Mouse (Mus musculus) heart, postnatal 0 days (tissue): ENCODE measurements around the gene Abcg2. TPM values are rescaled to one million over a fixed set of nuclear protein-coding genes. Genes with fewer than 3 reads are reported as not detected.
"Not testable (repeated sequence)": the region's sequence is repeated elsewhere in the genome, so short reads cannot be mapped to it uniquely, and the experiment has no call there.

Source experiments
- ATAC-seq: fragments of 200-750 bp; cut with Nextera tagmentation; 2 replicates; pipeline ENCODE4 v1.8.0; 2017; ENCODE audit warnings: low read depth, moderate number of reproducible peaks, moderate library complexity; ENCODE audit not compliant: insufficient read depth
- DNase-seq: peaks from one replicate; pipeline ENCODE4 v3.0.0-alpha.2; 2016; ENCODE audit warnings: low spot score
- H3K27ac ChIP-seq: fragments of 300-500 bp; sonication (generic); 2 replicates; pipeline ENCODE4 v1.5.1; 2014; ENCODE audit warnings: low read depth, mild to moderate bottlenecking
- H3K27me3 ChIP-seq: fragments of 300-500 bp; sonication (generic); 2 replicates; pipeline ENCODE4 v1.6.1; 2014; ENCODE audit warnings: low read length, mixed read lengths; ENCODE audit not compliant: control insufficient read depth, insufficient read depth
- H3K36me3 ChIP-seq: fragments of 300-500 bp; sonication (generic); replicated peaks from 2 replicates; pipeline ENCODE4 v1.6.1; 2014; ENCODE audit warnings: low read length, mixed read lengths; ENCODE audit not compliant: control insufficient read depth, insufficient read depth
- H3K4me1 ChIP-seq: fragments of 300-500 bp; sonication (generic); 2 replicates; pipeline ENCODE4 v1.6.1; 2014; ENCODE audit warnings: antibody characterized with exemption; ENCODE audit not compliant: control insufficient read depth, insufficient read depth
- H3K4me2 ChIP-seq: fragments of 300-500 bp; sonication (generic); 2 replicates; pipeline ENCODE4 v1.6.1; 2014; ENCODE audit warnings: low read depth, mild to moderate bottlenecking, low read length, moderate library complexity
- H3K4me3 ChIP-seq: fragments of 300-500 bp; sonication (generic); 2 replicates; pipeline ENCODE4 v1.5.1; 2014; ENCODE audit warnings: low read depth, low read length
- H3K9ac ChIP-seq: fragments of 300-500 bp; sonication (generic); replicated peaks from 2 replicates; pipeline ENCODE4 v1.6.1; 2014; ENCODE audit warnings: low read depth, low read length, mixed read lengths
- H3K9me3 ChIP-seq: fragments of 300-500 bp; sonication (generic); replicated peaks from 2 replicates; pipeline ENCODE4 v1.6.1; 2016; ENCODE audit warnings: low read length; ENCODE audit not compliant: control insufficient read depth
- CTCF ChIP-seq: IDR thresholded peaks from 2 replicates; pipeline ENCODE4 v1.5.1; 2016; ENCODE audit warnings: antibody characterized with exemption, control low read depth, low read depth
- EP300 ChIP-seq: IDR thresholded peaks from 2 replicates; pipeline ENCODE4 v1.6.1; 2016; ENCODE audit warnings: antibody characterized with exemption, low read depth
- WGBS: fragments of 180-500 bp; shearing (Covaris S2); extraction: QIAGEN DNeasy Blood & Tissue Kit; methylation state at CpG from one replicate; pipeline ENCODE4 v1.1.7; 2014; 5-methylcytosine and 5-hydroxymethylcytosine counted together
- polyA plus RNA-seq: library from polyadenylated mRNA; unstranded; fragments of >200 nt; fragmentation: Nextera tagmentation; extraction: Ambion mirVana; gene quantifications from 2 replicates; pipeline ENCODE4 v1.2.1, GENCODE M21; 2015
- total RNA-seq: library from RNA; depleted of rRNA; stranded (reverse); fragments of >200 nt; gene quantifications from 2 replicates; pipeline ENCODE4 v1.2.3, GENCODE M21; 2014; ENCODE audit warnings: low replicate concordance

Gene Abcg2
- total and polyA plus RNA-seq, 2 experiments from 2014 or later = 47.3 to 74.3 TPM

- peak overlapping the region; percentile 5; the same call in 1 of the 2 replicates for H3K9ac ChIP-seq
- H3K27ac ChIP-seq = peak overlapping the region; percentile 75
- H3K27me3 ChIP-seq, H3K9me3 ChIP-seq, H3K4me1 ChIP-seq, H3K36me3 ChIP-seq: not testable (repeated sequence)
- H3K4me2 ChIP-seq = peak overlapping the region; percentile 41
- WGBS = 5% methylated on average over 9 of the region's 9 CpGs
- H3K4me3 ChIP-seq = peak overlapping the region; percentile 43
- ATAC-seq (peak; percentile 55), DNase-seq (peak; percentile 30)
Observed at GRCm38 (mm10) chr6:58595639-58596293, 11.4 kb downstream of the Abcg2 start.

- DNase-seq = peak; percentile 75
- Histone ChIP-seq H3K4me2 (peak overlapping the region; percentile 41), H3K4me1 (peaks cover 4% of the 10 kb centered on the region; the same call in 1 of the 2 replicates), H3K4me3 (peak overlapping the region; percentile 43), H3K9ac (peak overlapping the region; percentile 5; the same call in 1 of the 2 replicates), H3K27ac (peak overlapping the region; percentile 75), H3K36me3 (no peaks in the 10 kb centered on the region), H3K27me3 (no peaks in the 10 kb centered on the region), H3K9me3 (no peaks in the 10 kb centered on the region)
- WGBS = 10% methylated on average over 16 of the region's 16 CpGs
- TF ChIP-seq CTCF (no peak), EP300 (no peak)
- peak; percentile 81 for ATAC-seq
Observed at GRCm38 (mm10) chr6:58596294-58596653, 12.0 kb downstream of the Abcg2 start.

- not testable (repeated sequence) for H3K4me2 ChIP-seq, H3K4me3 ChIP-seq, H3K9ac ChIP-seq, H3K36me3 ChIP-seq, H3K27me3 ChIP-seq, H3K4me1 ChIP-seq, H3K9me3 ChIP-seq
- peak; percentile 72 for ATAC-seq
- DNase-seq = peak; percentile 51
- peak overlapping the region; percentile 51 for H3K27ac ChIP-seq
- WGBS = 14% methylated on average over 1 of the region's 1 CpGs
Observed at GRCm38 (mm10) chr6:58602119-58602518, 17.8 kb downstream of the Abcg2 start.

GRCm38 (mm10) chr6:58602991-58603390 lies 18.7 kb downstream of the Abcg2 start:
- ATAC-seq, H3K4me3 ChIP-seq, DNase-seq, H3K36me3 ChIP-seq, H3K4me2 ChIP-seq, H3K27me3 ChIP-seq, H3K9ac ChIP-seq, H3K27ac ChIP-seq, H3K9me3 ChIP-seq: not testable (repeated sequence)
- H3K4me1 ChIP-seq = peaks cover 12% of the 10 kb centered on the region; the same call in 1 of the 2 replicates

GRCm38 (mm10) chr6:58603485-58604090 lies 19.3 kb downstream of the Abcg2 start:
- WGBS = 51% methylated on average over 3 of the region's 3 CpGs
- not testable (repeated sequence) for ATAC-seq

GRCm38 (mm10) chr6:58606642-58607041 lies 22.3 kb downstream of the Abcg2 start:
- no peak overlapping the region for H3K4me2 ChIP-seq
- WGBS = 75% methylated on average over 4 of the region's 4 CpGs
- H3K4me1 ChIP-seq = peaks cover 12% of the 10 kb centered on the region; the same call in 1 of the 2 replicates
- H3K4me3 ChIP-seq = no peak overlapping the region
- no peaks in the 10 kb centered on the region for H3K36me3 ChIP-seq
- no peak overlapping the region for H3K9ac ChIP-seq
- no peak overlapping the region for H3K27ac ChIP-seq
- peaks cover 11% of the 10 kb centered on the region for H3K9me3 ChIP-seq
- H3K27me3 ChIP-seq = no peaks in the 10 kb centered on the region
- DNase-seq (no peak), ATAC-seq (no peak)
- TF ChIP-seq EP300 (no peak), CTCF (no peak)

More at GRCm38 (mm10) chr6:58603485-58604090, 19.3 kb downstream of the Abcg2 start:
- H3K4me3 ChIP-seq, DNase-seq, H3K4me2 ChIP-seq, H3K36me3 ChIP-seq, H3K27ac ChIP-seq, H3K9ac ChIP-seq, H3K9me3 ChIP-seq, H3K27me3 ChIP-seq: not testable (repeated sequence)
- peak; percentile 49; the same call in 1 of the 2 replicates for TF ChIP-seq CTCF
- peaks cover 12% of the 10 kb centered on the region; the same call in 1 of the 2 replicates for H3K4me1 ChIP-seq
